Mouse (Mus musculus) retina, embryonic 14.5 days (tissue): ENCODE measurements around the gene Icam4.
A peak's percentile ranks its signal among the peaks of the same experiment; 100 is the strongest.
"Not testable (repeated sequence)": the region's sequence is repeated elsewhere in the genome, so short reads cannot be mapped to it uniquely, and the experiment has no call there.

ENCODE experiments used
- DNase-seq: peaks from one replicate; pipeline ENCODE4 v3.0.0-alpha.2; 2015; ENCODE audit warnings: low spot score

Icam4 gene

DNA sequence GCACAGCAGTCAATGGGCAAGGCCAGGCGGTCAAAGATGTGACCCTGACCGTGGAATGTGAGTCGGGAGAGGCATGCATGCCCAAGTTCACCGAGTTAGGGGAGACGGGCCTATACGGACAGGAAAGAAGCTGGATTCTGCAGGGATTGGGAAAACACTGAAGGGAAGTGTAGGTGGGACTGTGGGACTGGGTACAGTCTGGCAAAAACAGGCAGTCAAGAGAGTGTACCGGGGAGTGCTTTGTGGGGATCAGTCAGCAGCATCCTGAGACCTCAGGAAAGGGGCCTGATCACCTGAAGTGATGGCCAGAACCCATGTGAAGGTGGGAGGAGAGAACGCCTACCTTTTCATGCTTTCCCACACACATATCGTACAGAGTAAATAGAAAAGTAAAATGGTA lies 6.4 kb downstream of the Icam4 start:
- DNase-seq = no peak

GRCm38 (mm10) chr9:21036161-21036560 lies 7.0 kb downstream of the Icam4 start:
- no peak for DNase-seq

DNA sequence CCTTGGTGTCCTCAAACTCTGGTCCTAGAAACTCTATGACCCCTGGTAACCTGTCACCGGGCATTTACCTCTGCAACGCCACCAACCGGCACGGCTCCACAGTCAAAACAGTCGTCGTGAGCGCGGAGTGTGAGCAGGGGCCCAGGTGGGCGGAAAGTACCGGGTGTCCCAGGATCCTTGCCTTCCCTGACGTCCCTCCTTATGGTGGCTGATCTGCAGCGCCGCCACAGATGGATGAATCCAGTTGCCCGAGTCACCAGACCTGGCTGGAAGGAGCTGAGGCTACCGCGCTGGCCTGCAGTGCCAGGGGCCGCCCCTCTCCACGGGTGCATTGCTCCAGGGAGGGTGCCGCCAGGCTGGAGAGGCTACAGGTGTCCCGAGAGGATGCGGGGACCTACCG lies 7.5 kb downstream of the Icam4 start:
- DNase-seq = no peak

- peak; percentile 45 for DNase-seq
Observed at GRCm38 (mm10) chr9:21037481-21037891, 8.3 kb downstream of the Icam4 start.

DNA sequence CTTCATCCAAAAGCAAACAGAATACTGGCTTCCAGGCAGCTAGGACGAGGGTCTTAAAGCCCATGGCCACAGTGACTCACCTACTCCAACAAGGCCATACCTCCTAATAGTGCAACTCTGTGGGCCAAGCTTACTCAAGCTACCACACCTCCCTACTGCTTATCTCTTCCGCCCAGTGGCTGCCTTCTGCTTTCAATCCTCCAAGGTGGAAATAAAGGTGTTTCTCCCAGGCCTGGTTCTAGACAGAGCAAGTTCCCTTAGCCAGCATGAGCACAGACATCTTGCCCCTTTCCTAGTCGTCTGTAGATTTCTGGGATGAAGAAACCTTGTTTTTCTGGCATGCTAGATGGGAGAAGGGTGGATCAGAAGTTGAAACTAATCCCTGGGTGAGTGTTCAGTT lies 10.6 kb downstream of the Icam4 start:
- no peak for DNase-seq

- DNase-seq = no peak
Observed at GRCm38 (mm10) chr9:21041308-21041707, 12.1 kb downstream of the Icam4 start.

- DNase-seq = no peak
Observed at GRCm38 (mm10) chr9:21043563-21043962, 14.4 kb downstream of the Icam4 start.

DNA sequence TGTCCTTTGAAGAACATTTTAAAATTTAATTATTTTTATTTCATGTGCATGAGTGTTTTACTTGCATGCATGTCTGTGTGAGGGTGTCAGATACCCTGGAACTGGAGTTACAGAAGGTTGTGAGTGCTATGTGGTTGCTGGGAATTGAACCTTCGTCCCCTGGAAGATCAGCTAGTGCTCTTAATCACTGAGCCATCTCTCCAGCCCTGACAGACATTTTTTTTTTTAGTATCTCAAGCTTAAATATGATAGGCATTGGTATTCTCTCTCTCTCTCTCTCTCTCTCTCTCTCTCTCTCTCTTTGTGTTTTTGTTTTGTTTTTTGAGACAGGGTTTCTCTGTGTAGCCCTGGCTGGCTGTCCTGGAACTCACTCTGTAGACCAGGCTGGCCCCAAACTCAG lies 15.6 kb downstream of the Icam4 start:
- not testable (repeated sequence) for DNase-seq

DNA sequence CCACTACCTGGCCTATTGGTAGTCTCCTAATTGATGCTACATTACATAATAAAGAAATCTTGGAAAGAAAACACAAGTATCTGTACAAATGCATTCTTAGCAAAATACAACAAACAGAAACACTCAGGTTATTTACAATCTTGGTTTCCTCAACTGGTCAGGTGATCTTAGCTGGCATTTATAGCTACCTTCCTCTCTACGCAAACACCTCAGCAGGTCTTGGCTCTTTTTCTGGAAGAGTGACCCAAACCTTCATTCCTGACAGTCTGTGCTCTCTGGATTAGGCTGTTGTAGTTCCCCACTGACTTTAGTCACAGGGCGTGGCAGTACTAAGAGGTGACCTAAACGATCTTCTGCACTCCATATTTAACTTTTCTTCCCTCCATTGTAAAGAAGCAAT lies 16.1 kb downstream of the Icam4 start:
- no peak for DNase-seq

DNA sequence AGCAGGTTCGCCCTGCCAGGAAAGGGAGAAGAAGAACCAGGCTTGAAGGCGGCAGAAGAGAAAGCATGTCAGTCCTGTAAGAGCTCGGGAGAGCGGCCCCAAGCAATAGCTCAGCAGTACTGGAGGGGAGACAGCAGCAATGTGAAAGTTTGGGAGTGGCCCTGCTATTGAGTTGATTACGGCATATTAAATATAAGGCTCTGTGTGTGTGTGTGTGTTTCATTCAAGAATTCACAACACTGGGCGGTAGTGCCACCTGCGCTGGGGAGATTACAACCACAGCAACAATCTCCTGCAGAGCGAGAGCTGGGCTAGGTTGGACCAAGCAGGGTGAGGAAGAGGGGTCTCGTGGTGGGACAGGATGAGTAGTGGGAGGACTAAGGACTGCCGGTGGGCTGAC lies 22.4 kb downstream of the Icam4 start:
- no peak for DNase-seq

DNA sequence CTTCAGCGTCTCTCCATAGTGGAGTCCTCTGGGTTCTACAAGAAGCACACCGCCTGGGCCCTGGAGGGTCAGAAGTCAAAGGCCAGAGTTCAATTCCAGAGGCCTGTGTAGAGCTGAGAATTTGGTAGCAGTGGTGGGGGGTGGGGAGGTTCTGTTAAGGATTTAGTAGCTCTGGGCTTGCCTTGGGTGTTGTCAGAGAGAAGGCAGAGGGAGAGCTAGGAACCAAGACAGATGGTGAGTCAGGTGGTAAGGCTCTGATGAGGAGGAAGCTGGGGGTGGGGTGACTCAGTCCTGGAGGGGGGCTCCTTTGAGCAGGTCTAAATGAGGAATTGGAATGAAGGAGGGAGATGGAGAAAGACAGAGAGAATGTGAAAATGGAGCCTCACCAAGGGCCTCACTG lies 33.8 kb downstream of the Icam4 start:
- DNase-seq = no peak

DNA sequence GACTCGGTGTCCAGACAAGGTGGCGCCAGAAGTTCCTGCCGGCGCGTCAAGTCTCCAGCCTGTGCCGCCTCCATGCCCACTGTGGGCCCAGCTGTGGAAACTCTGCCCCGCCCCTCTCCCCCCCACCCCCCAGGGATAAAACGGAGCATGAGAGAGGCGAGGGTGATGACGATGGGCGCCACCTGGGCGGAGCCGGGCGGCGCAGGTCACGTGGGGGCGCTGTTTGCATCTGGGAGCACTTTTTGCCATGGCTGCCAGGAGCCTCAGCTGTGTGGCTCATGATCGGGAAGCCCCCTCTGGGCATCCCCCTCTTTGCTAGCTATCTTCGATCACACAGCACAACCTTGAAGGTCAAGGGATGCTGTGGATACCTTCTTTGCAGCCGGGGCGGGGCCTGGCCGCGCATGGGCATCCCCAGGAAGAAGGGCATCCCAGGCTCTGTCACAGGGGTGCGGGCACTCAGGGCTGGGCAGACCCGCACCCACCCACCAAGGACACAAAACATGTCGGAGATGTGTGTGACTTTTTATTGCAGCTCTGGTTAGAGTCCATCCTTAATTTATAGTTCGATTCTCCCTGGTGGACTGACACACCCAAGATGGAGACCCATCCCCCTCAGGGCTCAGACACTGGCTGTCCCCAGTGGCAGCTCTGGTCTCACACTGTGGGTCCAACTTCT lies 38.0 kb downstream of the Icam4 start, which contains the start of gene Zglp1:
Gene Zglp1 (minus strand): TSS at position 88 of the 679 bp plus-strand sequence.
- no peak for DNase-seq

DNA sequence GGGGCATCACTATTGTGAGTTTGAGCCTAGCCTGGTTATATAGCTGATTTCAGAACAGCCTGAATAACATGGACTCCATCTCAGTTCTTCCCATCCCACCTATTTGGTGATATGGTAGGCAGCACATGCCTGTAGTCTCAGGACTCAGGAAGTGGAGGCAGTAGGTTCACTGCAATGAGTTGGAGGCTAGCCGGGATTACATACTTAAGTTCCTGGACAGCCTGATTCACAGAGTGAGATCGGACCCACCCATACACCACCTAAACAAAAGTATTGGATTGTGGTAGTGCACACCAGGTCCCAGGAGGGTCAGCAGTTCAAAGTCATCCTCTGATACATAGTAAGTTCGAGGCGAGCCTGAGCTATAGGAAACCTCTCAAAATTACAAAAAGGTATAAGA lies 43.5 kb downstream of the Icam4 start:
- peak; percentile 27 for DNase-seq

GRCm38 (mm10) chr9:21073044-21073840 lies 44.1 kb downstream of the Icam4 start, which contains the start of the genes Gm49373 and Fdx1l:
Gene Gm49373 (minus strand): TSS chr9:21073096.
Gene Fdx1l (minus strand): TSS chr9:21073614.
- DNase-seq = peak; percentile 91

GRCm38 (mm10) chr9:21074173-21074572 lies 45.0 kb downstream of the Icam4 start:
- no peak for DNase-seq

DNA sequence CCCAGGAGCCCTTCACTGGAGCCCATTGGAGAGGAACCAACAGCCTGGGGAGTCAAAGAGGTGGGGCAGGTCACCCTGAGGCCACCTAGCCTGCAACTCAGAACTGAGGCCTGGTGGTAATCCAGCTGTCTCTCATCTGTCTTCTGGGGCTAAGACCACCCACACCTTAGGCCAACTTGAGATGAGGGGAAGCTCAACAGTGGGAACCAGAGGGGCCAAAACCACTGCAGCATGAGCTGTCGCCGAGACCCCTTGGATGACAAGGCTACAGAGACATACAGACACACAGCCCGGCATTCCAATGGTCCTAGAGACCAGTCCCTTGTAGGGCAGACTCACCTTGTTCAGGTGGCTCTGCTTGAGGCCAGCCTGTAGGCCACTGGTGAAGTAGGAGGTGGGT lies 46.5 kb downstream of the Icam4 start:
- DNase-seq = no peak
